Mouse (Mus musculus): ENCODE data around the gene Ikzf2.

Gene Ikzf2

DNA sequence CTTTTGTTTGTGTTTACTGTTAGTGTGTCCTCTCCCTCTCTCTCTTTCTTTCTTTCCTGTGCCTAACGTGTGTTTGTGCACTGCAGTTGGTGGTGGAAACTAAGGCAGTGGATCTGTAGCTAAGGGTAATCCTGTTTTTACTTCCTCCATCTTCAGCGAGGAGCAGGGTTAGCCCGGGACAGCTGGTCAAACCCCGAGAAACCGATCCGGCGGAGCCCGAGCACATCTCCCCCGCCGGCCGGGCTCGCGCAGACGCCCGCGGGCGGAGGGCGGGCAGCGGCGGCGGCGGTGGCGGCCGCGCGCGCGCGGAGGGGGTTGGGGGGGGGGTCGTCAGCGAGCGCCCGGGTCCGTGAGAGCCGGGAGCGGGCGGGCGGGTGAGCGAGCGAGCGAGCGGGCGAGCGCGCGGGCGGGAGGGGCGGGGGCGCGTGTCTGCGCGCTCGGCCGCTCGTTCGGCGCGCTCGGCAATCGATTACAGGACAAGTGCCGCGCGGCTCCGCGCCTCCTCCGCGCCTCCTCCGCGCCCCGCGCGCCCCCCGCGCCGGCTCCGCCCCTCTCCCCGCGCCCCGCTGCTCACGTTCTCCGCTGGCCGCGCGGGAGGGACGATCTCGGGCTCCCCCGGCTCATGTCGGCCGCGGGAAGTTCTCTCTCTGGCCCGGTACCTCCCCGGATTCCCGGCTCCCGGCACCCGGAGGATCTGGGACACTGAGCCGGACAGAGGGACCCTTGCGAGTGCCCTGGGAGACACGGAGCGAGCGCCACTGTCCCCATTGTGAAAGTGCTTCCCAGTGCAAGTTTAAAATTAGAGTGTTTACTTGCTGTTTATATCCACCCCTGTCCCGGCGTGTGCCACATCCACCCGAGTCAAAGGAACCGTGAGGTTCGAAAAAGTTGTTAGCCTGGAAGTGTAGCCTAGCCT, at the start of gene Ikzf2:
Gene Ikzf2 (minus strand): TSS at position 170 of the 916 bp plus-strand sequence.
- peak; percentile 67 for DNase-seq (ENCODE audit: low spot score)

DNA sequence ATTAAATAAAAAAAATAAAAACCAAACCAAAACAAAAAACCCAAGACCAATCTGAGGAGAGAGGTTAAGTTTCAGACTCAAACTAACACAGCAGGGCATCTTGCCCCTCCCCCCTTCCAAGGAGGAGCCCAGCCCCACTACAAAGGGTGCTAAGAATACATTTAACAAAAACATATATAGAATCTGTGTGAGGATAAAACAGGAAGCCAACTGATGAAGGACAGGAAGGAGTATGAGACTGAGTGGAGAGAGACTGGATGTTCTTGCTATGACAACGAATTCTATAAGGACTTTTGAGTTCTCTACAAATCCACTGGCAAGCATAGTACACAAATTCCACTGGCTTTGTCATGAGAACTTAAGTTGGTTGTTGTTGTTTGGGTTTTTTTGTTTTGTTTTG, 42.7 kb upstream of the Ikzf2 start:
- DNase-seq (ENCODE audit: low spot score) = no peak

DNA sequence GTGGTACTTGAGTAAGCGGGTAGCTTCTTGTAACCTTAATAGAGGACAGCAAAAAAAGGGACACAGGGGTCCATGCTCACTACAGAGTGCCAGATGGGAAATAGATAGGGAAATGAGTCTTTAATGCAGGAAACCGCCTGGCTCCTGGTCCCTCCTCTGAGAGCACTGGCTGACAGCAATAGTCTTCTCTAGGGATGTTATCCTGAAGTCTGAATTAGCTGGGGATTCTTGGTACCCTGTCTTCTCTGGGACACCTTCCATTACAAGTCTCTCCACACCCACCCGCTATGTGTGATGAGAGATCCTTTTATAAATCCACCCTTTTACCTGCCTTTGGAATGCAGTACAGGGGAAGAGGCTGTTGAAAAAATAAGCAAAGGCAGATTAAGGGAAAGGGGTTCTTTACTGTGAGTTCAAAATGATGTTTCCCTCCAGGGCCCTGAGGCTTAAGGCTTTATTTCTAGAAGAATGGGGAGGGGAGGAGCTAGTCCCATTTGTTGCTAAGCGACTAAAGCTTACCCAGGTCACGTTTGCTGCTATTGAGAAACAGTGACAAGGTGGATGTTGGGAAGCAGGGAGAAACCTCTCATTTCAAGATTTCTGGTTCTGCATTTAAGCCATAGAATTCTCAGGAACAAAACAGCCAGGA, 42.1 kb upstream of the Ikzf2 start:
- DNase-seq (ENCODE audit: low spot score) = no peak

DNA sequence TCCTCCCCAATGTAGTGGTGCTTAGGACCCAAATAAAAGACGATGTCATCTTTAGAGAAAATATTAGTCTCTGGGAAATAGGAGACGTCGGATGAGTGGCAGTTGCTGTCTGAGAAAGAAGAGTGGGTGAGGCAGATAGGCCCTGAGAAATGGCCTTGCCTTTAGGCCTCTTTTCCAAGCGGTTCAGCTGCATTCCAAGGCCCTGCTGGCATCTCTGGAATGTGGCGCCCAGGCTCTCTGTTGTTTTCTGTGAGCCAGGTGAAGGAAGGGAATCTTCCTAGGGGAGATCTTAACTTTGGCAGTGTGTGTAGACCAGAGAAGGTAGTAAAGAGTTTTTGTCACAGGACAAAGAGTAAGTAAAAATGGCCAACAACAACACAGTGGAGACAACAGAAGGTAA, 40.9 kb upstream of the Ikzf2 start:
- peak; percentile 19 for DNase-seq (ENCODE audit: low spot score)

DNA sequence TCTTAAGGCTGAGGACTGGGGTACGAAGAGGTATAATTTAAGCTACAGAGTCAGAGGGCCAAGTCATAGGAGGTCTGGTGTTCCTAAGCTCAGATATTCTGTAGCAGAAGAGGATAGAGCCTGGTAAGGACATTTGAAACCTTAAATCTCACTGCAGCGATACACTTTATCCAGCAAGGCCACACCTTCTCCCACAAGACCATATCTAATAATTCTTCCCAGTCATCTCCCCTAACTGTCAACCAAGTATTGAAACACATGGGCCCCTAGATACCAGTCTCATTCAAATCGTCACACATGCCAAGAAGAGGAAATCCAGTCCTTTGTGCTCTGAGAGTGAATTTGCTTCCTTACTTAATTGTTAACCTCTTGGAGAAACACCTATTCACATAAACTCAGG, 30.1 kb upstream of the Ikzf2 start:
- no peak for DNase-seq (ENCODE audit: low spot score)

DNA sequence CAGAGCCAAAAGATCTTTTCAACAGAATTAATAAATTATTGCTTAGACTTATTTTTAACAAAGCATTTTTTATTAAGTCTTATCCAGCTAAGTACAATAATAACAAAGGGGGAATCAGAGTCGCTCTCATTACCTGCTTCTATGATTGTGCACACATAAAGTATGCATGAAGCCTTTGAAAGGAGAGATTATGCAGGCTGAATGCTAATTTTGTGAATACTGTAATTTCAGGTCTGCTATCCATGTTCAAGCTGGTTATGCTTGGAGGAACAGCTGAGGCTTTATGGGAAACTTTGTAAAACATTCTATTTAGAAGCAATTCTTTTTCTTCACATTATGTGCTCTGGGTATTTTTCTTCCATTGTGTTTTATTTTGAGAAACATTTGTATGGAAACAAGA, 21.5 kb upstream of the Ikzf2 start:
- no peak for DNase-seq (ENCODE audit: low spot score)

DNA sequence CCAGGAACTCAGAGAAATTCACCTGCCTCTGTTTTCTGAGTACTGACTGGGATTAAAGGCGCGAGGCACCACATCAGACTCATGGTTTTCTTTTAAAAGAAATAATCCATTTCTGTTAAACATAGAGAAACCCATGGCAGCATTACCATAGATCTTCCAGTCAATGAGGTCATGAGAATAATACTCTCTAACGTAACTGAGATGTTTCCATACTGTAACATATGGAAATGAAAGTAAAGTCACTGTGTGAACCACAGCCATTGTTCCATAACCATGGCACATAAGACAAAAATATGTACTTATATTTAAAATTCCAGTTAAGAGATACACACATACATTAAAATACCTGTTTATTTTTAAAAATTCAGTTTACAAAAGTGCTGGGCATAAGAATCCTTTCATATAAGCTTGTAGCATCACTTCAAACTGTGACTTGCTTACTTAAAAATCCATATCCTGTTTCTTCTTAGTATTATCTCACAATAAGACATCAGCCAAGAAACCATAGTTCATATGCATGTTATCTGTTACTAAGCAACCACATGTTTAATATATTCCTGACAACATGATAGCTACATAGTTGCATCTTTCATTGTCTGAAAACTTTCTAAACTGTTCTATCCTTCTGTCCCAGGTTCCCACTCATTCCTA, 16.6 kb upstream of the Ikzf2 start:
- no peak for DNase-seq (ENCODE audit: low spot score)

DNA sequence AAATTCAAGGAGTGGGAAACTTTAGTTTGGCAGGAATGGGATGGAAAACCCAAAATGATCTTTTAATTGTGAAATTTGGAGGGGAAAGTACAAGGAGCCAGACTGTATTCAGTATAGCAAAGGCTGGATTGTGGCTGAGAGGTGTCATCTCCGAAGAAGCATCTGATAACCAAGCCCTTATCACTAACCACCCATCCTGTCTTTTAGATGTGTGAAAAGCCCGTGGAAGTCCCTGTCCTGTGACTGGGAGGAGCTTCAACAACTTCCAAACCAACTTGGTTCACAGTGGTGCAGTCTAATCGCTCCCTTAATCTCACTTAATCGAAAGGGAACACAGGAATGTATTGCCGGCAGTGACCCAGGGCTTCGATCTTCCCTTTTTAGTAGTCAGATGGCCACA, 4.9 kb upstream of the Ikzf2 start:
- no peak for DNase-seq (ENCODE audit: low spot score)

DNA sequence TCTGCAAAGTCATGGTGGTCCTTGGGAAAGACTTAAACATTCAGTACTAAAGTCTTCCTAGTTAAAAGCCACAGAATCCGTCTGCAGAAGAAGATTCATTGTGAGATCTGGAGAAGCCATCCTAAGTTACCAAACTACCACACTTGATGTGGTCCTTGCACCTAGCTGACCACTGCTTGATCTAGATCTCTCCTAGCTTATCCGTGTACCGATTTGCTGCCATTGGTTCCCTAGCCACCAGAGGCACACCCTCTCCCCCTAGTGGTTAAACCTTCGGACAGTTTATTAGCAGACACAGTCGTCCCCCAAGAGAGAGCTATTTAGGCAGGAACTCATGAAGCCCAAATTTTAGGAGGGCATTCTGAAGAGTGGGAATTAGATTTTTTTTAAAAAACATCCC, 1.9 kb upstream of the Ikzf2 start:
- DNase-seq (ENCODE audit: low spot score) = peak; percentile 43

DNA sequence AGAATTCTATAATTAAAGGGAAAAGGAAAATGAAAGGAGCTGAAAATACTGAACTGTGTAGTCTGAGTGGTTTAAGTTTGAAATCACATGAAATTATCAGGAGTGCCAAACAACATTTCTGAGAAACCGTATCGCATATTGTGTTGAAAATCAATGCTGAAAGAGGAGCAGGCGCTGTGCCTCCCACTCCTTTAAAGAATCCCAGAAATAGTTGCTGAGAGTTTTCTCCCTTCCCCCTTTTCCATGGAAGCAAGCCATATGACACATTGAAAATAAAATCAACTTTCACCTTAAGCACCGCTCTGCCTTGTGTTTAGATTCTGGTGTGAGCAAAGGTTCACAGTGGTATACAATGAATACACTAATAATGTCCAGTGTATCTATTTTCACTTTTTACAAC, 1.1 kb upstream of the Ikzf2 start:
- no peak for DNase-seq (ENCODE audit: low spot score)

DNA sequence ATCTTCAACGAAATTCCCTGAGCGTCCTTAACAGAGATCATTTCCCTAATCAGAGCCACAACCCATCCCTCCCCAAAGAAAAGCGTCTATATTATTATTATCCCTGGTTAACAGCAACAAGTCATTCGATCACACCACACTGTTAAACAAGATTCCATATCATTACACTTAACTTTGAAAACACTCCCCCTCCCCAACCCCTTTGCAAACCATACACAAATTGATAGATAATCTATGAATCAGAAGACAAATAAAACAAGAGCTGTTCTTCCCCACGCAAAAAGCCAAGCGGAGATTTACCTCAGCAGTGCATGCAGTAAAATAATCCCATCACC, 337 bp downstream of the Ikzf2 start:
- no peak for DNase-seq (ENCODE audit: low spot score)

DNA sequence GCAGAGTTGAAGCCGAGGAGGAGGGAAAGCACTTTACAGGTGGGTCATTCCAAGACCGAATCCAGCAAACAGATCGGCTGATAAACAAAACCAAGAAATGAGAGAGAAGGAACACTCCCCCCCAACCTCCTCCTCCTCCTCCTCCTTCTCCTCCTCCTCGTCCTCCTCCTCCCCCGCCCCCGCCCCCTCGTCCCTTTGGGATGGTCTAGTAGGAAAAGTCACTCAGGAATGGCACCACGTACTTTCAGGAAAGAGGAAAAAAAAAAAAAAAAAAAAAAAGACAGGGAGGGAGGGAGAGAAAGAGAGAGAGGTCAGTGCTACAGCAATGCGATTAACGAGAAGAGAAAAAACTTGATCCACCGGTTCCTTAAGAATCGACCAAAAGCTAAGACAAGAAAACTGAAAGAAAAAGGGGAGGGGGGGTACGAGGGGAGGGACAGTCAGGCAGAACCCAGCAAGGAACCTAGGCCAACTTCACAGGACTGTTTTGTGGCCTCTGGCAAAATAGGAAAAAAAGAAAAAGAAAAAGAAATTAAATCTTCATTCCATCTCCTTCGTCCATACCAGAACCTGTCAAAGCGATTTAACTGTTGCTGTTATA, 1.1 kb downstream of the Ikzf2 start:
- no peak for DNase-seq (ENCODE audit: low spot score)

DNA sequence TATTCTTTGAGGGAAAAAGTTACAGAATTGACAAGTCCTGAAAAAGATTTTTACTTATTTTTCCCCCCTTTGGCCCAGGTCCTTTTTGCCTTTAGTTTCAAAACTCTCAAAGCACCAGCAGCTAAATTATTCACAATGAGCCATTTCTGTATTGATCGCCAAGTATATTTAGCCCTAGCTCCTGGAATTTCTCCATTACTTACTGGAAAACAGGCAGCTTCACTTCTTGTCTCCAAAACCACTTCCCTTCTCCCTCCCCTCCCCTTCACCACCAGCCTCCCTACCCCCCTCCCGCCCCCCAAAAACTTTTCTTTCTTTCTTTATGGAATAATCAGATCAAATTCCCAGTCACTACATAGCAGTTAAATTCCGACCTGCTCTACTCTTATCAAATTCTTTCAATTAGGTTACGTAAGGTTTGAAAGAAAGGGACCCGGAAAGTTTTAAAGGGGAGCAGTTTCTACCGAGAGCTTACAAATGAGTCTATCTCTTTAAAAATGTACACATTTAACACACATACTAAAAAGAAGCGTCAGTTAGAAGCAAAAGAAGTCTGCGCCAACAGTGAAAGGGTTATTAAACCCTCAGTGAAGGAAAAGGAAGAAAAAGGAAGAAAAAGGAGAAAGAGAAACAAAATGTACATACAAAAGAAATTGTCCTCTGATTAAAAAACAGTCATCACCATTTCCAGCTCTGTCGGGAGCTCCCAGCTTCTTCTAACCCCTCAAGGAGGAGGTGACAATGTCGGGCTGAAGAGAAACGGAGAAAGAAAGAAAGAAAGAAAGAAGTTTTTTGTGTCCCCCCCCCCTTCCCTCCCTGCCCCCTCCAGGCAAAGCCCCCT, 1.8 kb downstream of the Ikzf2 start:
- DNase-seq (ENCODE audit: low spot score) = no peak

DNA sequence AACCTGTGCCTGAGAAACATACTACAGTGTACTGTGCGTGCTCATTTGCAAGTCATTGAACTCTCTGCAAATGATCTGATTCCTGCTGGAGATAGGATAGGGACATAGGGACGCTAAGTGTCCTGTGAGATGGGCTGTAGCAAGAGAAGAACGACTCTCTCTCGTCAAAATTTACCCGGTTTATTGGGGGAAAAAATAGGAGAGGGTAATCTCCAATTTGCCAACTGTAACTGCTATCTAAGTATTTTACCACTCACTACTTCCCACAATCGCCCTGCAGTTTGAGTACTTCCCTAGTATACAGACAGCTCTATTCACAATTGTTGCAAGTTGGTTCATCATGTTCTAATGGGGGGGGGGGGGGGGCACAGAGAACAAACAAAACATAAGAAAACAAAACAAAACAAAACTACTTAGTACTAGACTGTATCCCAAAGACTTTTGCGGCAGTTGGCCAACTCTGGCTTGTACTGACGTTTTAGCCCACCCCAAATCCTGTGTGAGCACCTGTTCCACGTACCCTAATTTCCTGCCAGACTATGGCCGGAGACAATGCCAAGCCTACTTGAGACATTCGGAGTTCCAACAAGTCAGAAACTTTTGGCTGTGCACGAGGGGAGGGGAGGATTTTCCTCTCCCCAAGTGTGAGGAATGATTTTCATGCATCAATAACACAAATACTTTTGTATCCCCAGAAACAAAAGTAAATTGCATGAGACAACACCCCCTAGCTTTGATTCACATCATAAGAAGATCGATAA, 2.6 kb downstream of the Ikzf2 start:
- DNase-seq (ENCODE audit: low spot score) = no peak

DNA sequence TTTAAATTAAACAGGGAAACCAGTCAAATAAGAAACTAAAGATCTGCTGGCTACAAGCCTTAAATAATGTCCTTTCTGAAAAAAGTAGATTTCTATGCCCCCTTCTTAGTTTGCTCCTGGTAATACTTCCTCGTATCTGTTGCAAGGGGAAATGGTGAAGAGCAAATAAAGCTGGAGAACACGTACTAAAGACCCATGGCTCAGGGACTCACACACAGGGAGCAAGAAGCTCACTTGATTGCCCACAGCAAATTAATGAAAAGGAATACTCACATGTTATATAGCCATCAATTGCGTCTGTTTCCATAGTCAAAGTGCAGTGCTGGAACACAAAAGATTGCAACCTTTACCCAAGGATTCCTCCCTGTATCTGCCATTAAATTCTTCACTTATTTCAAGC, 3.2 kb downstream of the Ikzf2 start:
- no peak for DNase-seq (ENCODE audit: low spot score)

DNA sequence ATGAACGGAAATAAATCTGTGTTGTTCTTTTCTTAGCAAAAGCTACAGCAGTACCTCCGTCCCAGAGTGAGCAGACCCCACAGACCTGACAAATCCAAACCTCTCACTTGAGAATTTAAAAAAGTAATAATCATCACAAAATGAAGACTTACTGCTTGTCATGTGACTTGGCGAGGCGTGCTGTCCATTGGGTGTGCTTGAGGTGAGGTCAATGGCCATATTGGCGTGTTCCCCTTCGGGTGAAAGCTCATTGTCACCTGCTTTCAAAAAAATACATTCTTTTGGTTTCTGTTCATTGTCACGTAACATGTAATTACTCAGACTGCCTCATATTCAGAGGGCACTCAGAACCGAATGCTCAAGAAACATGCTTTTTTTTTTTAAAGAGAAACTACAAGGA, 4.0 kb downstream of the Ikzf2 start:
- DNase-seq (ENCODE audit: low spot score) = no peak

DNA sequence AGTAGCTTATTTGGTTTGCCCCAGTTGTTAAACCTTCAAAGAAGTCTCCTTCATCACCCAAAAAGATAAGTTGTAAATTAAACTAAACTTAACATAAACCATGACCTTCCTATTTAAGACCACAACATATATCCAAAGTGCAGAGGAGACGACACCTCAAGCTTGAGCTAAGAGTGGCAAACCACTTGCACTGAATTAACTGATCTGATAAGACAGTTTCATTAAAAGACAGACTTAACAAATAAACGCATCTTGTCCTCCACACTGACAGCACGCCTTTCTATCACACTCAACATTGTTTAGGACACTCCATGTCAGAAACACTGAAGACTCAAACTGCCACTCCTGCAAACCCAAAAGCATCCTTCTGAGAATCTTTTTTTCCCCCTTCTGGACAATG, 4.8 kb downstream of the Ikzf2 start:
- no peak for DNase-seq (ENCODE audit: low spot score)

DNA sequence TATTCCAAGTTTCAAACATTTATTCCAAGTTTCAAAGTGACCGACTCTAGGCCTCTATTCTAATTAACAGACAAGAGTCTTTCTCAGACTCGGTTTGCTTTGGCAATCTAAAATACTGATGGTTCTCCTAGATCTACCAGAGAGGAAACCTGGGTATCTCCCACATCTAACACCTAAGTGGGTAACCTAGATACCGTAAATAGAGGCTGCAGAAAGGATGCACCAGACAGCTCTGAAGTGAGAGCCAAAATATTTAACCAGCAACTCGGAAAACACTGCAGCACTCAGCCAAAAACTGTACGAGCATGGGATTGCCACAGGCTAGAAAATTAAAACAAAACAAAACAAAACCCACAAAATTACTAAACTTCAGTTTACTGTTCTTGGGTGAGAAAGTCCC, 6.0 kb downstream of the Ikzf2 start:
- no peak for DNase-seq (ENCODE audit: low spot score)

DNA sequence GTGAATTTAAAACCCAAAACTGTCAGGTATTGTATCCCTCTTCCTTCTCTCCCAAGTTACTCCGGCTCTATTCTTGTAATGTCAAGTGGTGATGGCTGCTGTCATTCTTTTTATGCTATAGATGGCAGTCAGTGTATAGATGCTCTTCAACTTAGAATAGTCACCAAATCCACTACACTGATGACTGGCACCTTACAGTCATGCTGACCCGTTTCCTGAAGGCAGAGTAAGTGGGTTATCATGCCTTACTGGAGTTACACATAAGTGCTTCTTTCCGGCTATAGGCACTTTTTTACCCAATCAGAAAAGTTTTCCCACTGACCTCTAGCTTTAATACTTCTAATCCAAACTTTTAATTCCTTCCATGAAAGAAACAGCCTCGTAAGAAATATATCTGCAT, 6.5 kb downstream of the Ikzf2 start:
- DNase-seq (ENCODE audit: low spot score) = no peak

DNA sequence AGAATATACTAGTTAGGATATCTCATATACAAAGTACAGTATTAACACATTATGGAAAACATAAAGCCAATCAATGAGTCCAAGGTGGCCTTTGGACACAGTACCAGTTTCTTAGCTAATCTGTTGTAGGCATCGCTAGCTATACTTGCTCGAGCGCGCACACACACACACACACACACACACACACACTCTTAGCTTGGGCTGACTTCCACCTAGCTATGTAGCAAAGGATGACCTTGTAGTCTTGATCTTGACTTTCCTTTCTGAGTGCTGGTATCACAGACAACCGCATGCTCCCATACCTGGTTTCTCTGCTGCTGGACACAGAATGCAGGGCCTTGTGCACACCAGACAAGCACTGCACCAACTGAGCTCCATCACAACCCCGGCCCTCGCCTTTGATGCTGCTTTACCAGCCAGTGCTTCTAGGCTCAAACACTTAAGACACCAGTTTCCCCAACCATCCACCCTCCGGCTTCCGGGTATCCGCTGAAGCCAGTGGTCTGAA, 17.1 kb downstream of the Ikzf2 start:
- DNase-seq (ENCODE audit: low spot score) = no peak

DNA sequence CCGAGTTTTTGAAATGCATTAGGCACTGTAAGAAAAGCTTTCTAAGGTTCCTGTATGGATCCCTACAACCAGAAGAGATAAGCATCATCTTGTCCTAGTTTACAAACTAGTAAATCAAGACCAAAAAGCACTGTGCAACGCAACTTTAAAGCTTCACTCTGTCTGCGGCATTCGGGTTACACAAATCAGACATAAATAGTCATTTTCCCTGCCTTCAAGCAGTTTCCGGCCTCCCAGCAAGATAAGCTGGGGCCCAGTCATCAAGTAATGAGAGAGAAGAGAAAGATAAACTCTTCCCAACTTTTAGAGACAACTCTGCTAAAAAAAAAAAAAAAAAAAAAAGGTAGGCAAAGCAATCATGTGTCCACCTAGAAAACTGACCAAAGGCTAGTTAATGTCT, 19.6 kb downstream of the Ikzf2 start:
- DNase-seq (ENCODE audit: low spot score) = no peak
